Mouse (Mus musculus) hindbrain, embryonic 13.5 days (tissue): Measurements from ENCODE around the gene Gpatch3. TPM values are rescaled to one million over a fixed set of nuclear protein-coding genes. Genes with fewer than 3 reads are reported as not detected.

Source experiments
- ATAC-seq: fragments of 200-750 bp; cut with Nextera tagmentation; 2 replicates; pipeline ENCODE4 v1.8.0; 2017; ENCODE audit warnings: moderate TSS enrichment; ENCODE audit not compliant: low FRiP score
- H3K27ac ChIP-seq: fragments of 300-500 bp; sonication (generic); 2 replicates; pipeline ENCODE4 v1.5.1; 2015; ENCODE audit warnings: inconsistent platforms, mild to moderate bottlenecking, moderate library complexity
- H3K27me3 ChIP-seq: fragments of 300-500 bp; sonication (generic); 2 replicates; pipeline ENCODE4 v1.6.1; 2015; ENCODE audit warnings: mild to moderate bottlenecking, inconsistent platforms
- H3K36me3 ChIP-seq: fragments of 300-500 bp; sonication (generic); 2 replicates; pipeline ENCODE4 v1.6.1; 2015; ENCODE audit warnings: mild to moderate bottlenecking, inconsistent platforms
- H3K4me1 ChIP-seq: fragments of 300-500 bp; sonication (generic); replicated peaks from 2 replicates; pipeline ENCODE4 v1.6.1; 2015; ENCODE audit warnings: inconsistent platforms
- H3K4me2 ChIP-seq: fragments of 300-500 bp; sonication (generic); 2 replicates; pipeline ENCODE4 v1.6.1; 2015; ENCODE audit warnings: inconsistent platforms, mild to moderate bottlenecking, moderate library complexity
- H3K4me3 ChIP-seq: fragments of 300-500 bp; sonication (generic); 2 replicates; pipeline ENCODE4 v1.5.1; 2015; ENCODE audit warnings: mild to moderate bottlenecking, inconsistent platforms
- H3K9ac ChIP-seq: fragments of 300-500 bp; sonication (generic); 2 replicates; pipeline ENCODE4 v1.6.1; 2015; ENCODE audit warnings: mild to moderate bottlenecking, inconsistent platforms
- H3K9me3 ChIP-seq: fragments of 300-500 bp; sonication (generic); 2 replicates; pipeline ENCODE4 v1.6.1; 2016; ENCODE audit warnings: inconsistent platforms
- WGBS: fragments of 180-500 bp; shearing (Covaris S2); methylation state at CpG from one replicate; pipeline ENCODE4 v1.1.7; 2015; 5-methylcytosine and 5-hydroxymethylcytosine counted together
- polyA plus RNA-seq: library from polyadenylated mRNA; unstranded; fragments of >200 nt; fragmentation: Nextera tagmentation; extraction: Ambion mirVana; gene quantifications from 2 replicates; pipeline ENCODE4 v1.2.1, GENCODE M21; 2015

Gpatch3 gene
- polyA plus RNA-seq, 1 experiment from 2014 or later, result 6.7 TPM

DNA sequence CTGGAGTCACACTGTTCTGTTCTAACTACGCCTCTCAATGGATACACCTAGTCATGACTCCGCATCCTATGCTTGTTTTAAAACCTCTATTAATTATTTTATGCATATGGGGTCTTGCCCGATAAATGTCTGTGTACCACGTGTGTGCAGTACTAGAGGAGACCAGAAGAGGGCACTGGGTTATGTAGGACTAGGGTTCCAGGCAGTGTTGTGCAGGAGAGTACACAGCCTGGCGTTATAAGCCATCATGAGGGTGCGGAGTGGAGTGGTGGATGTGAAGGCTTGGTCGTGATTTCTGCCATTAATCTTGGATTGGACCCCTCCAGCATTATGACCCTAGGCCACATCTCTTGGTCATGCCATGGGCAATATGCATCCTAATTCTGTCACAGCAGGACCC lies 37.9 kb downstream of the Gpatch3 start:
- Histone ChIP-seq H3K27ac (no peak overlapping the region), H3K9me3 (peaks cover 5% of the 10 kb centered on the region; the same call in 1 of the 2 replicates), H3K27me3 (no peaks in the 10 kb centered on the region), H3K4me1 (no peaks in the 10 kb centered on the region), H3K4me3 (no peak overlapping the region), H3K9ac (no peak overlapping the region), H3K36me3 (peaks cover 80% of the 10 kb centered on the region), H3K4me2 (no peak overlapping the region)
- 95% methylated on average over 7 of the region's 7 CpGs for WGBS
- ATAC-seq, result no peak

DNA sequence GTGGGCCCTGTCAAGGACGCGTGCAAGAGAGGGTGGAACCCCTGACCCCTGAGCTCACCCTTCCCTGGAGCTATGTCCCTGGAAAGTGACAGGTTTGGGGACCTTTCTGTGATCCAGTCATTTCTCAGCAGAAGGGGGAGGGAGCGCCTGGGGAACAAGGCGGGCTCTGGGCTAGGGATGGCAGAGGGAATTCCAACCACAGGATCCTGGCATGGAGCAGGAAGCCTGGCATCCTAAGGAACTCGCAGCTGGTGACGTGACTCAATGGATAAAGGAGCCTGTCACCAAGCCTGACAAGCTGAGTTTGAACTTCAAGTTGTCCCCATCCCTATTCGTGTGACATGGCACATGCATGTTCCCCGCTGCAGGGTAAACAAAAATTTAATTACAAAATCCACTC lies 38.5 kb downstream of the Gpatch3 start:
- Histone ChIP-seq H3K36me3 (peaks cover 80% of the 10 kb centered on the region), H3K27me3 (no peaks in the 10 kb centered on the region), H3K4me1 (no peaks in the 10 kb centered on the region), H3K9me3 (peaks cover 5% of the 10 kb centered on the region; the same call in 1 of the 2 replicates), H3K27ac (no peak overlapping the region), H3K4me3 (no peak overlapping the region), H3K4me2 (no peak overlapping the region), H3K9ac (no peak overlapping the region)
- no peak for ATAC-seq
- WGBS, result 95% methylated on average over 8 of the region's 8 CpGs

DNA sequence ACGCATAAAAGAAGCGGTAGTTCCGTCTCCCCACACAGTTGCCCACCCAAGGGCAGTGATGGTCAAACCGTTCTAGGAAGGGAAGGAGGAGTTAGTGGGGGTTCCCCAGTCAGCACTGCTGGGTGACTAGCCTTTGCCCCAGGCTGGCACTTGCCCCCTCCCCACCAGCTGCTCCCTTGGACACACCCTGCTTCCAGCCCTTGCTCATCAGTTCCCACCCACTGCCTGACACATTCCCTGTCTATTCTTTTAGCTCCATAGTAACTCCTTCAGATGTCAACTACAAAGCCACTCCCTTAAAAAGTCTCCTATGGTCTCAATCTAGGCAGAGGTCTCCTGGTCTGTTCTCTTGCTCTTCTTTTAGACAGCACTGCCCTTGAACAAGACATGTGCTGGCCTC lies 39.3 kb downstream of the Gpatch3 start:
- no peak overlapping the region for H3K4me2 ChIP-seq
- H3K27me3 ChIP-seq, result no peaks in the 10 kb centered on the region
- no peak overlapping the region for H3K27ac ChIP-seq
- no peak for ATAC-seq
- 88% methylated on average over 4 of the region's 4 CpGs for WGBS
- H3K4me1 ChIP-seq, result no peaks in the 10 kb centered on the region
- H3K9ac ChIP-seq, result no peak overlapping the region
- peaks cover 5% of the 10 kb centered on the region; the same call in 1 of the 2 replicates for H3K9me3 ChIP-seq
- peaks cover 73% of the 10 kb centered on the region for H3K36me3 ChIP-seq
- no peak overlapping the region for H3K4me3 ChIP-seq

DNA sequence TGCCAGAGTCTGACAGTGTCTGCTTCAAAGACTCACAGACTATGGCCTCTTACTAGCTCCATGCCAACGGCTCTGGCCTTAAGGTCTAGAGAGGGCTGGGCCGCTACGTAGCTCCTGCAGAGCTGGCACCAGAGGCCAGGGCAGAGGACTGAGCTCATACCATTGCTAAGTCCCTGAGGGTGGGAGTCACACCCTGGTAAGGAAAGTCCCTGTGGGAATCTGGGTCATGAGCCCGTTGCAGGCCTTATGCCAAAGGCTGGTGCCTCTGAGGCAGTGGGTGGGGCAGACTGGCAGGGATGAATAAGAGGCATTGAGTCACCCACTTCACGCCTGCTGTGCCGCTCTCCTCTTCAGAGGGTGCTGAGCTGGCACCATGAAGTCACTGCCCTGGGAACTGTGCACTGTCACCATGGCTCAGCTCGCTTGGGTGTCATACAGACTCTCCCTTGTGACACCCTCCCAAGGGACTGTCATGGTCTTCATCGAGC lies 39.8 kb downstream of the Gpatch3 start:
- H3K27ac ChIP-seq, result no peak overlapping the region
- no peaks in the 10 kb centered on the region for H3K4me1 ChIP-seq
- peaks cover 5% of the 10 kb centered on the region; the same call in 1 of the 2 replicates for H3K9me3 ChIP-seq
- ATAC-seq, result no peak
- H3K4me3 ChIP-seq, result no peak overlapping the region
- H3K9ac ChIP-seq, result no peak overlapping the region
- WGBS, result 82% methylated on average over 8 of the region's 8 CpGs
- no peak overlapping the region for H3K4me2 ChIP-seq
- H3K27me3 ChIP-seq, result no peaks in the 10 kb centered on the region
- peaks cover 74% of the 10 kb centered on the region for H3K36me3 ChIP-seq

DNA sequence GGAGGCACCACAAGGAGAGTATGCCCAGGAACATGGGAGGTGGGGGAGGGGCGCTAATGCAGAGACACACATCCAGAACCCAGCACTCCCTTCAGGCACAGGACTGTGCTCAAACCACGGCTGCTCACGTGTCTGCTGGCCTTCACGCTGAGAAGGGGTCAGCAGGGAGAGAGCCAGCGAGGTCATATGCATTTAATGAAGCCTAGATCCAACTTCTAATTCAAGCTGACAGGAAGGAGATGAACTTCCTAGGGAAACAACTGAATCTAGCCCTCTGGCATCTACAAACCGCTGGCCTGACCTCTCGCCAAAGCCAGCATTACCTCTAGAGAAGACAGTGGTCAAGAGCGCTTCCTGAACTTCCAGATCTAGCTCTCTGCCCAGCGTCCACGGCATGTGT lies 40.9 kb downstream of the Gpatch3 start:
- 86% methylated on average over 10 of the region's 10 CpGs for WGBS

DNA sequence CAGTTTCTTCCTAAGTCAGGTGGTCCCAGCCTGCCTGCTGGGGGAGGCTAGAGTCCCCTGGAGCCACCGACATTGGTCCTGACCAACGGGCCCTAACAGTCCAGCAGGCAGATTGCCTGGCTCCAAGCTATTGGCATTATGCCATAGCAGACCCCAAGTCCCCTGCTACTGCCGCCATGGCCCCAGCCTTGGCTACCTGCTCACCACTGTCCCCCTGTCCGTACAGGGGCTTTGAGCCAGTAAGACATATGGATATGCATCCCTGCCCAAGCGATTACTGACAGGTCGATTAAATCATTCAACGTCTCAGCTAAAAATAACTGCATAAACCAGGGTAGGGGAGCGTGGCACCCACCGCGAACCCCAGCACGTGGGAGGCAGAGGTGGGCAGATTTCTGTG lies 43.4 kb downstream of the Gpatch3 start:
- no peak overlapping the region for H3K9ac ChIP-seq
- H3K4me3 ChIP-seq, result no peak overlapping the region
- H3K9me3 ChIP-seq, result no peaks in the 10 kb centered on the region
- no peak for ATAC-seq
- no peaks in the 10 kb centered on the region for H3K27me3 ChIP-seq
- H3K4me2 ChIP-seq, result no peak overlapping the region
- H3K4me1 ChIP-seq, result no peaks in the 10 kb centered on the region
- H3K27ac ChIP-seq, result no peak overlapping the region
- peaks cover 68% of the 10 kb centered on the region for H3K36me3 ChIP-seq
- 90% methylated on average over 11 of the region's 11 CpGs for WGBS

More for the DNA sequence above, 40.9 kb downstream of the Gpatch3 start:
- Histone ChIP-seq H3K4me2 (no peak overlapping the region), H3K9me3 (peaks cover 5% of the 10 kb centered on the region; the same call in 1 of the 2 replicates), H3K4me3 (no peak overlapping the region), H3K36me3 (peaks cover 76% of the 10 kb centered on the region), H3K27ac (no peak overlapping the region), H3K4me1 (no peaks in the 10 kb centered on the region), H3K9ac (no peak overlapping the region), H3K27me3 (no peaks in the 10 kb centered on the region)
- ATAC-seq, result no peak

DNA sequence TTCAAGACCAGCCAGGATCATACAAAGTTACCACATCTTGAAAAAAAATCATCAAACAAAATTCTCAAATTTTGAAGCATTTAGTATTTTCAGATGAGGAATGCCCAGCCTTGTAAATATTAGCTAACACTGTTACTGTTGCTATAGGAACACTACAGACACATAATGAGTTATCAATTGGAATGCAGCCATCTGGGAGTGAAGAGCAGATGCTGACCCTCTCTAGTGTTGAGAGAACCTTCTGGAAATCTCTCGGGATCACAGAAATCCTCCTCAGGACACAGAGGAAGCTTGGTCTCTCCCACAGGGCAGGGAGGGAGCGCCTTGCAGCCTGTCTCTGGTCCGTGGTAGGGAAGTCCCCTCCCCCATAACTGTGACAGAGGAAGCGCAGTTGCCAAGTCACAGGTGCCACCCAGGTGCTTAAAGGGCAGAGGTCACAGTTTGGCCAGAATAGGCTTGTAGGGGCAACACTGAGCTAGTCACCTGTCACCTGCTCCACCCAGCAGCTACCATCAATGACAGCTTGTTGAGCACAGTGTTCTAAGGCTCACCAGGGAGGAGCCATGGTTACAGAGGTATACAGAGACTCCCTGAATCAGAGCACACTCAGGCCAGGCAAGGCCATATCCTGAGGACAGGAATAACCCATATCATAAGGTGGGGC lies 45.1 kb downstream of the Gpatch3 start:
- peaks cover 63% of the 10 kb centered on the region for H3K36me3 ChIP-seq
- H3K27ac ChIP-seq, result no peak overlapping the region
- no peak overlapping the region for H3K4me3 ChIP-seq
- no peaks in the 10 kb centered on the region for H3K27me3 ChIP-seq
- ATAC-seq, result no peak
- WGBS, result 75% methylated on average over 4 of the region's 4 CpGs
- H3K4me2 ChIP-seq, result no peak overlapping the region
- no peaks in the 10 kb centered on the region for H3K9me3 ChIP-seq
- H3K4me1 ChIP-seq, result no peaks in the 10 kb centered on the region
- no peak overlapping the region for H3K9ac ChIP-seq

DNA sequence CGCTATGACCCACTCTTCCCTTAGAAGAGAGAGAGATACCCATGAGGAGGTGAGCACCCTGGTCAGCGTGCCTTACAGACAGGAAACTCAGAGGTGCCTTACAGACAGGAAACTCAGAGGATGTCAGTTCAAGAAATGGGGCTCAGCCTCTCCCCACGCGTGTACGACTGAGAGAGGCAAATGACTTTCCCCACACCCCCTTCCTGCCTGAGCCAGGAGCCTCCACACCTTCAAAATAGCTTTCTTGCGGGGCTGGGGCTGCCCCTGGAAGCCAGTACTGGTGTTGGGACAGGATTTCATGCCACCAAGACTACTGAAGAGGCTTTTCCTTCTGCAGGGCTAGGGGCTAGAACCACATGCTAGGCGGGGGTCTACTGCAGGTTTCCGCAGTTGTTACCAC lies 46.1 kb downstream of the Gpatch3 start:
- ATAC-seq, result no peak
- WGBS, result 93% methylated on average over 8 of the region's 8 CpGs
- H3K36me3 ChIP-seq, result peaks cover 63% of the 10 kb centered on the region
- H3K4me2 ChIP-seq, result no peak overlapping the region
- no peak overlapping the region for H3K9ac ChIP-seq
- no peaks in the 10 kb centered on the region for H3K4me1 ChIP-seq
- H3K27me3 ChIP-seq, result no peaks in the 10 kb centered on the region
- no peak overlapping the region for H3K4me3 ChIP-seq
- no peak overlapping the region for H3K27ac ChIP-seq
- no peaks in the 10 kb centered on the region for H3K9me3 ChIP-seq

DNA sequence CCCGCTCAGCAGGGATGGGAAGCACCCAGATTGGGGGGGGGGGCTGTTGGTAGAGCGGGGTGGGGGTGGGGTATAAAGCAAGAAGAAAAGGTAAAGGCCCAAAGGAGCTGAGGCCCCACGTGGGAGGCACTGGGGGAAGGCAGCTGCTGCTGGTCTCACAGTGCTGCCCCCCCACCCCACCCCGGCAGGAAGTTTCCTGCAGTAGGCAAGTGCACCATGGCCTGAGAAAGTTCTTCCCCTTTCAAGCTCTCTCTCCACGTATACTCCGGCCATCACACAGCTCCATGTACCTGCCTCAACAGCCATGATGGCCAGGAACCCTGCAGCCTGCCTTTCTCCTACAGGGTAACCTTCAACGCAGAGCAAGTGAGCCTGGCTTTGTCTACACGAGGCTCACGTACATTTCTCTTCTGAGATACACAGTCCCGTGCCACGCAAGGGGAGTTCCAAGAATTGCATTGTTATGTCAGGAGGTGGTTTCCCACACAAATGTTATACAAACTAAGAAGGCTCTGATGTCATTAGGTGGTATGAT lies 47.7 kb downstream of the Gpatch3 start:
- no peaks in the 10 kb centered on the region for H3K9me3 ChIP-seq
- 83% methylated on average over 11 of the region's 11 CpGs for WGBS
- H3K36me3 ChIP-seq, result peaks cover 66% of the 10 kb centered on the region
- H3K4me2 ChIP-seq, result no peak overlapping the region
- H3K27me3 ChIP-seq, result no peaks in the 10 kb centered on the region
- no peaks in the 10 kb centered on the region for H3K4me1 ChIP-seq
- no peak overlapping the region for H3K9ac ChIP-seq
- no peak overlapping the region for H3K27ac ChIP-seq
- ATAC-seq, result no peak
- no peak overlapping the region for H3K4me3 ChIP-seq

DNA sequence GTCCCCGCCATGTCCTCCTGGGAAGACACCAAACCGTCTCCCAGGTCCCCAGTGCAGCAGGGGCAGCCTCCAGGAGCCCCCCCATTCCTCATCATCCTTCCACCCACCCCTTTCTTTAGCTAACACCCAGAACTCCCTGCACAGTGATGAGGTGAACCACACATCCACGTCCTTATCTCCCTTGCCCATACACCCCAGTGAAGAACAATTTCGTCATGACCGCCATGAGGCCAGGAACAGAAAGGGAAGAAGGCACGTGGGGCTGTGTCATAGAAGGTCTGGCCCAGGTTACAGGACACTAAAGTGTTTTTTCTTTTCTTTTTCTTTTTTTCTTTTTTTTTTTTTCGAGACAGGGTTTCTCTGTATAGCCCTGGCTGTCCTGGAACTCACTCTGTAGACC lies 50.3 kb downstream of the Gpatch3 start:
- WGBS, result 94% methylated on average over 7 of the region's 7 CpGs
- Histone ChIP-seq H3K4me1 (peaks cover 8% of the 10 kb centered on the region; the same call in 1 of the 2 replicates), H3K4me3 (no peak overlapping the region), H3K9me3 (no peaks in the 10 kb centered on the region), H3K27me3 (no peaks in the 10 kb centered on the region), H3K27ac (no peak overlapping the region), H3K4me2 (no peak overlapping the region), H3K36me3 (peaks cover 55% of the 10 kb centered on the region), H3K9ac (no peak overlapping the region)
- no peak for ATAC-seq

DNA sequence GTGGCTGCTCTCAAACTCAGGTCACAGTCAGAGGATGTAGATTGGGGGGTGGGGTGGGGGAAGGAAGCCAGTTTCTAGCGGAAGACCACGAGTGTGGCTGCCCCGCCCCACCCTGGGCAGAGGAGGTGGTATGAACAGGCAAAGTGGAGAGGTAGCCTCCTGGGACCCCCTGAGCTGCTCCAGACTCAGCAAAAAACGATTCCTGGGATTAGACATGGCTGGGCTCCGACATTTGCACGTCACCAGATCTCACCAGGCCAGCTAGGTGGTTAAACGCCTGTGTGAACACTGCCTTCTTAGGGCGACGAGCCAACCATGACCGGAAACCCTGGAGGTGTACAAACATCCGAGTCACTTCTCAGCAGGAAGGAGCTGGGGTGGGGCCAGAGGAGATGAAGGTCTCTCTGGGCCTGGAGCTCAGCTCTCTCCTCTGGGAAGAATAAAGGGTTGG lies 51.1 kb downstream of the Gpatch3 start:
- Histone ChIP-seq H3K4me2 (no peak overlapping the region), H3K4me3 (no peak overlapping the region), H3K27me3 (no peaks in the 10 kb centered on the region), H3K9me3 (no peaks in the 10 kb centered on the region), H3K36me3 (peaks cover 52% of the 10 kb centered on the region), H3K4me1 (peaks cover 14% of the 10 kb centered on the region), H3K9ac (no peak overlapping the region; the same call in 1 of the 2 replicates), H3K27ac (peak overlapping the region; percentile 48; the same call in 1 of the 2 replicates)
- no peak for ATAC-seq
- WGBS, result 65% methylated on average over 11 of the region's 11 CpGs

DNA sequence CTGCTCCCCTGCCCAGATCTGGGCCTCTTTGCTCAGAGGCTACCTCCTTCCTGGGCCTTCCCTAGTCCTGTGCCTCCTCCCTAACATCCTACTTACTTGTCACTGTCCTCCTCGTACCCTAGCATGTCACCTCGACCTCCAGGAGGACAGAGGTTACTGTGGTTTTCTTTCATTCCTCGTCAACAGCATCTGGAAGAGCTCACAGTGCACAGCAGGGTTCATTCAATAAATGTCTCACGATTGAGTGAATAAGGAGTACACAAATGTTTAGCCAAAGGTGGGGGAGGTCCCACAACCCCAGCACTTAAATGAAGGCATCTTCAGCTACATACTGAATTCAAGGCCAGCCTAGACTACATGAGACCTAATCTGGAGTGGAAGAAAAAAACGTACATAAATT lies 51.7 kb downstream of the Gpatch3 start:
- 34% methylated on average over 5 of the region's 5 CpGs for WGBS
- no peak for ATAC-seq
- Histone ChIP-seq H3K9ac (no peak overlapping the region; the same call in 1 of the 2 replicates), H3K4me1 (peaks cover 20% of the 10 kb centered on the region), H3K4me2 (no peak overlapping the region), H3K9me3 (no peaks in the 10 kb centered on the region), H3K36me3 (peaks cover 46% of the 10 kb centered on the region), H3K4me3 (no peak overlapping the region), H3K27me3 (no peaks in the 10 kb centered on the region), H3K27ac (no peak overlapping the region)

DNA sequence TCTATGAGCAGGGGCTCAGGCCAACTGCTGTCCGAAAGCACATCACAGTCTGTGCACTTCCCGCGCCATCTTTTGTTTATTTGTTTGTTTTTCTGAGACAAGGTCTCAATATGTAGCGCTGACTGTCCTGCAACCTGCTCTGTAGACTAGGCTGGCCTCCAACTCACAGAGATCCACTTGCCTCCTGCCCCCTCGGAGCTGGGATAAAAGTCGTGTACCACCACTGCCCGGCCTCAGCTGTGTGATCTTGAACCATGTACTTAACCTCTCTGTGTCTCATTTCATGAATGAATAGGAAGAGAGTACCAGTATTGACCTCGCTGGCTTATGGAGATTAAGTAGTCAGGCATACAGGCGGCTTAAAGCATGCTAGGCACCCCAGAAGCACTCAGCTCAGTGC lies 52.1 kb downstream of the Gpatch3 start:
- 86% methylated on average over 9 of the region's 9 CpGs for WGBS
- no peak overlapping the region for H3K4me3 ChIP-seq
- H3K27ac ChIP-seq, result no peak overlapping the region
- H3K27me3 ChIP-seq, result no peaks in the 10 kb centered on the region
- H3K9me3 ChIP-seq, result no peaks in the 10 kb centered on the region
- H3K4me1 ChIP-seq, result peaks cover 24% of the 10 kb centered on the region
- H3K4me2 ChIP-seq, result no peak overlapping the region
- peaks cover 44% of the 10 kb centered on the region for H3K36me3 ChIP-seq
- ATAC-seq, result no peak
- no peak overlapping the region for H3K9ac ChIP-seq
